Mouse (Mus musculus) frontal cortex, postnatal 36 days (tissue): ENCODE results near the gene Pfdn6.
"Not testable (repeated sequence)": the region's sequence is repeated elsewhere in the genome, so short reads cannot be mapped to it uniquely, and the experiment has no call there.

Experiments used
- DNase-seq, 2 experiments: peaks; one replicate each; pipeline ENCODE4 v3.0.0; 2022; ENCODE audit warnings: low spot score in 2 of 2

Gene Pfdn6

GRCm38 (mm10) chr17:33955555-33956214 lies 15.5 kb upstream of the Pfdn6 start, which contains the start of the genes Vps52 and Rps18:
TSS of gene Vps52 (plus strand) at chr17:33955812.
TSS of gene Rps18 (minus strand) at chr17:33956001.
- DNase-seq, result peak; percentile 93 to 98

- DNase-seq, result no peak
Measured at GRCm38 (mm10) chr17:33954646-33955554, 14.8 kb upstream of the Pfdn6 start.

GRCm38 (mm10) chr17:33953961-33954565 lies 13.9 kb upstream of the Pfdn6 start:
- no peak for DNase-seq

GRCm38 (mm10) chr17:33953310-33953709 lies 13.2 kb upstream of the Pfdn6 start:
- DNase-seq, result no peak

GRCm38 (mm10) chr17:33952879-33953278 lies 12.7 kb upstream of the Pfdn6 start:
- DNase-seq, result no peak

- DNase-seq, result not testable (repeated sequence)
Measured at GRCm38 (mm10) chr17:33952015-33952414, 11.9 kb upstream of the Pfdn6 start.

- DNase-seq, result peak; percentile 78 to 79
Measured at GRCm38 (mm10) chr17:33951021-33951946, 11.1 kb upstream of the Pfdn6 start, which contains the start of gene B3galt4. TSS of gene B3galt4 (minus strand) at chr17:33951488.

GRCm38 (mm10) chr17:33950131-33950625 lies 10.0 kb upstream of the Pfdn6 start:
- DNase-seq, result no peak

- DNase-seq, result no peak
Measured at GRCm38 (mm10) chr17:33948905-33949537, 8.9 kb upstream of the Pfdn6 start.

GRCm38 (mm10) chr17:33948090-33948904 lies 8.2 kb upstream of the Pfdn6 start:
- DNase-seq, result no peak

- peak in 1 of 2 experiments; percentile 39 for DNase-seq
Measured at GRCm38 (mm10) chr17:33947430-33948089, 7.4 kb upstream of the Pfdn6 start.

GRCm38 (mm10) chr17:33943454-33943853 lies 3.3 kb upstream of the Pfdn6 start:
- no peak for DNase-seq

- DNase-seq, result no peak
Measured at GRCm38 (mm10) chr17:33941381-33941780, 1.2 kb upstream of the Pfdn6 start.

GRCm38 (mm10) chr17:33940981-33941380 lies 838 bp upstream of the Pfdn6 start:
- no peak for DNase-seq

- DNase-seq, result no peak
Measured at GRCm38 (mm10) chr17:33938783-33939182, 1.4 kb downstream of the Pfdn6 start.

- DNase-seq, result no peak
Measured at GRCm38 (mm10) chr17:33936993-33937392, 3.1 kb downstream of the Pfdn6 start.

GRCm38 (mm10) chr17:33935422-33936055 lies 4.6 kb downstream of the Pfdn6 start:
- DNase-seq, result no peak

- DNase-seq, result no peak
Measured at GRCm38 (mm10) chr17:33932970-33933369, 7.2 kb downstream of the Pfdn6 start.

- no peak for DNase-seq
Measured at GRCm38 (mm10) chr17:33932448-33932847, 7.7 kb downstream of the Pfdn6 start.
